Mouse (Mus musculus) frontal cortex, adult 2 months (tissue): ENCODE measurements around the gene Mrpl19. TPM values are rescaled to one million over a fixed set of nuclear protein-coding genes. Genes with fewer than 3 reads are reported as not detected.
A peak's percentile ranks its signal among the peaks of the same experiment; 100 is the strongest.

ENCODE experiments used
- DNase-seq, 2 experiments: peaks; one replicate each; pipeline ENCODE4 v3.0.0; 2022; ENCODE audit warnings: low spot score in 1 of 2; ENCODE audit errors: extremely low spot score in 1 of 2
- polyA plus RNA-seq: library from polyadenylated mRNA; depleted of rRNA; stranded (reverse); fragments of >200 nt; gene quantifications from 2 replicates; pipeline ENCODE4 v1.2.3, GENCODE M21; 2012; rRNA removed

The Mrpl19 gene
- 10.8 and 15.0 TPM in 2 replicates for polyA plus RNA-seq

DNA sequence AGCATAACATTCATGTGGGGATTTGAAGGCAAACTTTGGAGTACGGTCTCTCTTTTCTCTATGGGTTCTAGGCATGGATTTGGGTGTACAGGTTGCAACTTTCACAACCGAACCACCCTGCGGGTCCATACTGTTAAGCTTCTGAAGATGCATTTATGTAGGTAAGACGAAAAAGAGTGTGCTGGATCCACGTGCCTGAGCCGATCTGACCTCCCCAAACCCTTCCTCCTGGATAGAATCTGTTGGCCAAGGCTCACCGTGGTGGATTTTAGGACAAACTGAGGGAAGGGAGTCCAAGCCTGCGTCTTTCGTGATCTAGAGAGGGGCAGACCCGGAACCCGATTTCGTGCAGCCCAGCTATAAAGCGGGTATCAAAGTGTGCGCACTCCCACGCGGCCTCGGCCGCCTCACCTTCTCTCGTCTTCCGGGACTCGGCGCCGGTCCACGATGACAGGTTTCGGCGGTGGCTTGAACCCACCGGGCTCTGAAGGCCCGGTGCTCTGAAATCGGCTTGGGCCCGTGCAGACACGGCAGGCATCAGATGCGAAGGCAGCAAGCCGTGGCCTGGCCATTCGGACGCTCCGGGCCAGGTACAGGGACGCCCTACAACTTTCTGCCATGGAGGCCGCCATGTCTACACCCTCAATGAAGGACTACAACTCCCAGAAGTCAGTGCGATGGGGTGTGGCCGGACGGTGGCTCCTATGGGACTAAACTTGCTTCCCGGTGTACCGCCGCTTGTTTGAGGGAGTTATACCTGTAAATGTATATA, at the start of gene Mrpl19:
TSS of gene Mrpl19 (minus strand) at position 663 of the 772 bp plus-strand sequence.
- peak; percentile 86 to 97 for DNase-seq

DNA sequence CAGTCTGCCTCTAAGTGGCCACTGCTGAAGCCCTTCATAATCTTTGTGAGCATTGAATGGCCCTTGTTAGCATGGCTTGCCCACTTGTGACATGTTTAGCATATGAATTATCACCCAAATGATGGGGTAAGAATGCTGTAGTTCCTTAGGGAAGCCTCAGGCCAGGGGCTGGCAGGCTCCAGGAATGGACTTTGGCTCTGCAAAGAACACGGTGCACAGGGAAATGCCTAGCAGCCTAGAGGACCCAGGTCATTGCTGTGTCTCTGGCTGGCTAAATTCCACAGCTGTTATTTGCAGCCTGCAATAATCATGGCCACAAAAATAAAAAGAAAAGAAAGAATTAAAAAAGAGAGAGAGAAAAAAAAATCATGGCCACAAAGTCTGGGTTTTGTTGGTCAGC, 46.6 kb upstream of the Mrpl19 start:
- no peak for DNase-seq

DNA sequence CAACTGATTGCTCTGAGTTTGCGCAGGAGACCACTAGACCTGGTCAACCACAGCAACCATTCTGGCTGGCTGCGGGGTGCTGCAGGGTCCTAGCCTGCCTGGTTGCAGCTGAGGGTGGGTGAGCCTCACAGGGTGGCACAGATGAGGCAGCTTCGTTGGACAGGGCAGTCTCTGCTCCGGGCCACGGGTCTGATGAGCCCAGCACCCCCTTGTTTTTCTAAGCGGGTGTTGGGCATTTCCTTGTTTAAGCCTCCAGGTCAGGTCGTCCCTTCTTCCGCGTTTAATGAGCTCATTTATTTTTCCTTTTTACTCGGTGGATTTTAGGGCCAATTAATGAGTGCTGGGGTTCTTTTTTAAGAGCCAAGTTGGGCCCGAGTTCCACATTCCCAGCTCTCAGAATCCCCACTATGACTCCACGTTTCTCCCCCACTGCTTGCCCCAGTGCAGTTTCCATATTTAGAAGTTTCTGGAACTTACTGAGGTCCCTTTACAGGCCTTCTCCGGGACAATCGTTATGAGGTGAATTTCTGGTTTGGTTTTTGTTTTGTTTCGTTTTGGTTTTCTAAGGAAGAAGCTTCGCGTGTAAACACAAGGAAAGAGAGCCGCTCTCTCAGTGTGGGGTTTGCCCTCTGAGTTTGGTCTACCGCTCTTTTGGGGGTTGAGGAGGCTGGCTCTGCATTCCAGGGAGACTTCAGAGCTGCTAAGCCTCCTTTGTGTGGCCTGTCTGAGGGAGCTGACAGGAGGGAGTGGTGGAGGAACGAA, 24.5 kb upstream of the Mrpl19 start:
- DNase-seq: peak in 1 of 2 experiments; percentile 28

DNA sequence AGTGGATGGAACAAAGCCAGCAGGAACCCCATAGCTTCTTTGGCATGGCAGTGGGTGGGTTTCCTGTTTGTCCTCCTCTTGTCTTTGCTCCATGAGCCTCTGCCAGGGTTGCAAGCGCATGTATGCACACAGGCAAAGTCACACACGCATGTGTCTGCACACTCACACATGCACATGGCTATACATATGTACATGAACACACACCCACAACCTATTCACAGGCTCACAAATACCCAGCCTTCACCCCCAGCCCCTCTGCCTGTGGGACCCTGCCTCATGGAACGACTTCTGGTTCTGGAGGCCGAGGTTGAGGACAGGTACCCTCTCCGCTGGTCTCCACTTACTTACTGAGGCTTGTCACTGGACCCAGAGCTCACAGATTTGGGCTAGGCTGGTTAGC, 22.6 kb upstream of the Mrpl19 start:
- no peak for DNase-seq

DNA sequence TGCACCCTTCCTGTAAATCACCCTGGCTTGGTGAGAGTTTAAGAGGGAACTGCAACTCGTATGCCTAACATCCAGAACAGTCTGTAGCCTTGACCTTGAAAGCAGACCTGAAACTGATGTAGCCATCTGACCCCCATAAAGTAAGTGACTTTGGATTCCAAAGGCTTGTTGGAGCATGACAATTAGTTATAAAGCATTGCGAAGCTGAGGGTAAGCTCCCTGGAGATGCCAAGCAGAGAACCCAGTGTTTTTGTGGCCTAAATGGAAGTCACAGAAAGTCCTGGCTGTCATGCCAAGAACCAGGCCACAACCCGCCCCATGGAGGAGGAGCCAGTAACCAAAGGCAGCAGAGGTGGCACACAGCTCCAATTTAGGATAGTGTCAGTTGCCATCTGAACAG, 21.8 kb upstream of the Mrpl19 start:
- DNase-seq: peak; percentile 46 to 50

DNA sequence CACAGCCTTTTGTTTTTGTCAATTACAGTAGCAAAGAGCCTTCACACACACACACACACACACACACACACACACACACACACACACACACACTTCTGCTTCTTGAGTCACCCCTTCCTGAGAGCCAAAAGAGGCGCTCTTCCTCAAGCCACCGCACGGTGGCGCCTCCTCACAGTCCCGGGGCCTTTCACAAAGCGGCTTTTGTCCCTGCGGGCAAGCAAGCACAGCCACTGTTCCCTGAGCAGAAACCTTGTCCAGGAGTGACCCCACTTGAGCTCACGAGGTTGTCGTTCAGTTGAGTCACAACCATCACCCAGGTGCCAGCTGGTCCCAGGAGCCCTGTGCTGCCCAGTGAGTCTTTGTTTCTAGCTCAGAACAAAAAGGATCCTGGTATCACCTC, 21.3 kb upstream of the Mrpl19 start:
- peak; percentile 49 to 86 for DNase-seq

DNA sequence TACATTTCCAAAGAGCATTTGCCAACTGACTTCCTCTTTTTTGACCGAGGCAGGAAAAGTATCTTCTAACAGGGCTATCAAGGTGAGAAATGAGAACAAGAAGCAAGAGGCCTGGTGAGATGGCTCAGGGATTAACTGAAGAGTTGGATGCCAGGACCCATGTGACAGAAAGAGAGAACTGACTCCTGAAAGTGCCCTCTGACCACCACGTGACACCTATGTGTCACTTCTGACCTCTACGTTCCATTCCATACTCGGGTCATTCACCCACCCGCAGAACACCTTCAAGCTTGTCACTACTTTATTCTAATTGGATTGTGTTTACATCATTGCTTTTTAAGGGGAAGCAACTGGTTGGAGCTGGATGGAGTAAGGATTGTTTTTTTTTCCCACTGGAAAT, 20.8 kb upstream of the Mrpl19 start:
- DNase-seq: no peak

DNA sequence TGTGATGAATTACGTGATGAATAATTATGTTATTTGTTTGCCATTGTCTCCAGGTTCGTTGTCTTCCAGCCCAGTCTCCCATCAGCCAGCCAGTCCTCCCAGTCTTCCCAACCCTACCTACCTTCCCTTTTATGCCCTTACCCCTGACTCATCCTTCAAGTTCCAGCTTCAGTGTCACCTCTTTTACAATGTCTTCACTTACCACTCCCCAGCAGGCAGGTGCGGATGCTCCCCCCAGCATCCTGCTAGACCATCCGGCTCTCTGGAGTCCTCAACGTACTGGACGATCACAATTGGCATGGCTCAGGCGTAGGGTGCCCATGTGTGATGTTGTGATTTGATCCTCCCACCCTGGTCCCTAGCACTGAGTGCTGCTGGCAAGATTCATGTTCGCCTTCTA, 20.4 kb upstream of the Mrpl19 start:
- no peak for DNase-seq

DNA sequence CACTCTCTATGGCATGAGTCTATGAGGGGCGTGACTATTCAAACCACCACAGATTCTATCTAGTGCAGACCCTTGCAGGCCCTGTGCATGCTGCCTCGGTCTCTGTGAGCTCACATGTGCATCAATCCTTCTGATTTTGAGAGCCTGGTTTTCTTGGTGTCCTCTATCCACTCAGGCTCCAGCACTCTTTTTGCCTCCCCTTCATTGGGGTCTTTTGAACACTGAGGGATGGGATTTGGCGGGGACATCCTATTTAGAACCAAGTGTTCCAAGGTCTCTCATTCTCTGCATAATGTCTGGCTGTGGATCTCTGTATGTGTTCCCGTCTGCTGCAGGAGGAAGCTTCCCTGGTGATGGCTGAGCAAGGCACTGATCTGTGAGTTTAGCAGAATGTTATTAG, 13.5 kb upstream of the Mrpl19 start:
- DNase-seq: no peak

DNA sequence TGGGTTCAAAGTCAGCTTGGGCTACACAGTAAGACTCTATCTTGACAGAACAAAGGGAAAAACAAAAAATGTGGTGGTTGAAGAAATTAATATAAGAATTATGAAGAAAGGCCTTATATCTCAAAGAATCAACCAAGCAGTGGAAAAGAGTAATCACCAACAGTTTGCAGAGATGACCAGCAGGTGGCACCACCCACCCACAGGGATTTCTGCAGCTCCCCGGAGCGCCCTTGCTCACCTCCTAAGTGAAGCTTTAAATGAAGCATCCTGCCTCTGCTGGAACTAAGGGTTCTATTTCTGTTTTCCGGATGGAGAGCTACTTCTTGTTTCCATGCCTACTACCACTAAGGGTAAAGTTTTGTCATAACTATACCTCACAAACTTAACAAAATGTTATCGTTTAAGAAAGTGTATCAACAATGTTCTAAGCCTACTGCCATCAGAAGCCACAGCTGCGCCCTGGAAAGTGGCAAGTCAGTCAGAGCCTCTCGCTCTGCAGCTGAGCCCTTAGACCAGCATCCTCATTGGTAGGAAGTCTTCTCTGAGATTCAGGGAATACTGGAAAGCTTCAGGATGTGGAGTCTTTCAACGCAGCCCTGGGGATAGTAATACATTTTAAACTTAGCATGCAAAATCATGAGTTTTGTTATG, 10.3 kb upstream of the Mrpl19 start:
- DNase-seq: peak; percentile 35 to 93

DNA sequence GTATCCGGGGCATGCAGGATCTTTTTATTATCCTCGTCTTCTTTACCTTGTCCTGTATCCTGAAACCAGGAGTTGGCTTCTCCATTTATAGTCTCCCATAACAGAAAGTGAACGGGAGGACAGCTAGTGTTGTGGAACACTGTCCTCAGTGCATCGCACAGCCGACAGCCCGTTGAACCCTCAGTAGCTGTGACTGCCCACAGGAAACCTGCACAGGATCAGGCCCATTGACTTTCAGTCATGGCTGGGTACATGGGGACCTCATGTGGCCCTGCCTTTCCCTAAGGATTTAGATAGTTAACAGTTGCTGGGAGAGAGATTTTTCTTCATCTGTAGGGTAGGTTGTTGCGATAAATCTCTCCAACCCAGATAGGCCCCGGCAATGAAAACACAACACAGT, 6.8 kb upstream of the Mrpl19 start:
- DNase-seq: no peak

DNA sequence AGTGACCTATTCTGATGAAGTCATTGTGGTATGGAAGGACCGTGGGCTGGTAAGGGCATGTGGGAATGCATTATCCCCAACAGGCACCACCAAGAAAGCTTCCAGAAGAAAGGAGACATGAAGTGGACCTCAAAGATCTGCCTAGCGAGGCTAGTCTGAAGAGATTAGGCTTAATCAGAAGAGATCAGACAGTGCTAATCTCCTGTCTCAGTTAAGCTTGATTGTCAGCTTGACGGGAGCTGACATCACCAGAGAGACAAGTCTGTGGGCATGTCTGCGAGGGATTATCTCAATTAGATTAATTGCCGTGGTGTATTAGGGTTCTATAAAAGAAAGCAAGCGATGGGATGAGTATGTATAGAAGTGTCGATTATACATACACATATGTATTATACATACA, 5.4 kb upstream of the Mrpl19 start:
- DNase-seq: no peak

DNA sequence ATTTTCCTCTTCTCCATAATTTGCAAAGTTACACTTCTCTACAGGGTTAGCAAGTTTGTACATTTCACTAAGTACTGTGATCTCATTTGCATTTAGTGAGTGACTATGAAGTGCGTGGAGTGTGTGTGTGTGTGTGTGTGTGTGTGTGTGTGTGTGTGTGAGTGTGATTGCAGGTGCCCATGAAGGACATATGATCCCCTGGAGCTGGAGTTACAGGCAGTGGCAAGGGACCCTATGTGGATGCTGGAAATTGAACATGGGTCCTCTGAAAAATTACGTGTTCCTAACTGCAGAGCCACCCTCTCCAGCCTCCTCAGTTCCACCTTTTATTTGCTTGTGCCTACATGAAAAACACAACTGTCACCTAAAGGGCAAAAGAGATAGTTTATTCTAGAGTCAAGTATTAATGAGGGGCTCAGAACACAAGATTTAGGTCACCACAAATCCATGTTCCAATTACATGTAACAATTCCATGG, 348 bp upstream of the Mrpl19 start:
- DNase-seq: no peak

DNA sequence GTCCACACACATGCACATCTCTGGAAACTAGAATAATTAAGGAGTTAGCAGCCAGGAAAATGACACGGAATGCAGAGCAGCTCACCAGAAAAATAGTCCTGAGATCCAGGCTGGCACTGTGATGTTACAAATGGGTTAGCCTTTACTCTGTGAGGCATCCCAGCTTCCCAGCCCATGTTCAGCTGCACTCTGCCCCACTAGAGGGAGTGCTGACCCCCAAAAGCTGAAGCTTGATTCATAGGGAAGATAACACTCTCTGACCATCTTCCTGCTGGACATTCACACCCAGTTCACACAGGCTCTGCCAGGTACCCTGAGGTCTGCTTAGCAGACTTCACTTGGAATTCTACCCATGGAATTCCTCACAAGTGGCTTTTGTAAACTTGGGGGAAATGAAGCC, 5.5 kb downstream of the Mrpl19 start:
- DNase-seq: no peak

DNA sequence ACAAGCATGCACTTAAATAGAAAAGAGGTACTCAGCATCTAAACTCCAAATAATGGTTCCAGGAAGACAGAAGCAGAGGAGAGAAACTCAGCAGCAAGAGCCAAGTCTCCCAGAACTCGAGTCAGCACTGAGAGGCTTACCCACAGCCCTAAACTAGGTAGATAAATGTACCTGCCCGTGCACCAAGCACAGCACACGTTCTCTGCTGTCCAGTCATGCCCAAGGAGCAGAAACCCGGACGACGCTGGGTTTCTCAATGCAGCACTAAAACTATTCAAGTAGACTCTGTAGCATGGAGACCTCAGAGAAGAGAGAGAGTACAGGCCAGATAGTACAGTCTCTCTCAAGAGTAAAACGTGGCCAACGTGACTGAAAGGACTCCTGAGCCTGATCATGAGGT, 5.9 kb downstream of the Mrpl19 start:
- DNase-seq: no peak

DNA sequence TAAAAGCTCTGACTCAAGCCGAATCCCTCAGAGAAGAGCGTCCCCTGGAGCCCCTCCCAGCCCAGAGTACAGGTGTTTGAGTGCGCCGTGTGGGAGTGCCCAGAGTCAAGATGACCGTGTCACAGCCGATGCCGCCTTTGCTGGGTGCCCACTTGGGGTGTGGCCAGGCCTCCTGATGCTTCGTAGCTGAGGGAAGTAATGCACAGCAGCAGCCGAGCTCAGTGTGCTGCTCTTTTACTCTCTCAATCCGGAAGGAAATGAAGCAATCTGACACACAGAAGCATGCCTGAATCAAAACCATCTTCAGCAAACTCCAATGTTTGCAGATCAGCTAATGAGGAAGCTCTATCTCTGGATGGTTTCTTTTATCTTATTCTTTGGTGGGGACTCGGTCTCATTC, 7.8 kb downstream of the Mrpl19 start:
- DNase-seq: no peak

DNA sequence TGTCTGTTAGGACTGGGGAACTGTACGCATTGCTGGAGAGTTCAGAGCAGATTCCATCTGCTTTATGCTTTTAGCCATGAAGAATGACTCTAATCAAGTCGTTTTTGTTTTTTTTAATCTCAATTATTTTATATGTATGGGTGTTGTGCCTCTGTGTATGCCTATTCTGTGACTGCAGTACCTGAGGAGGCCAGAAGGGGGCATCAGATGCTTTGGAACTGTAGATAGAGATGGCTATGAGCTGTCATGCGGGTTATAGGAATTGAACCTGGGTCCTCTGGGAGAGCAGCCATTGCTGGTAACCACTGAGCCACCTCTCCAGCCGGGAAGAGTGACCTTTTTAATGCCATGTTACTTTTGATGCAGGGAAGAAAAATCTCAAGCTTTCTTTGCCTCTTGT, 9.4 kb downstream of the Mrpl19 start:
- peak in 1 of 2 experiments; percentile 15 for DNase-seq

DNA sequence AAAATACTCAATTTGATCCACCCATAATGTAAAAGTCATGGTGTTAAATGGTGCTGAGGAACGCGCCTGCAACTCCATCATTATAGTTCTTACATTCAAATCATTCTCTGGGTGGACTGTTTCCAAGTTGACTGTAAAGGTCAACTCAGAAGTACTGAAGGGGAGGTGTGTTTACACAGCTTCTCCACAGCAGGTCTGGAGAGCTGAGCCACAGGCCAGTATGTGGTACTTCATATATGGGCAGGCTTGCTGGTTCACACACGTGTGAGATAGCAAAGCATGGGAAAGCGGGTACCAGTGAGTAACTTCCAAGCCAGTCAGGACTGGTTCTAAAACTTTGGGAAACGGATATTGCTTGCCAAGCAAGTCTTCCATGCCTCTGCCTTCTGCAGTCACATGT, 10.6 kb downstream of the Mrpl19 start:
- no peak for DNase-seq

DNA sequence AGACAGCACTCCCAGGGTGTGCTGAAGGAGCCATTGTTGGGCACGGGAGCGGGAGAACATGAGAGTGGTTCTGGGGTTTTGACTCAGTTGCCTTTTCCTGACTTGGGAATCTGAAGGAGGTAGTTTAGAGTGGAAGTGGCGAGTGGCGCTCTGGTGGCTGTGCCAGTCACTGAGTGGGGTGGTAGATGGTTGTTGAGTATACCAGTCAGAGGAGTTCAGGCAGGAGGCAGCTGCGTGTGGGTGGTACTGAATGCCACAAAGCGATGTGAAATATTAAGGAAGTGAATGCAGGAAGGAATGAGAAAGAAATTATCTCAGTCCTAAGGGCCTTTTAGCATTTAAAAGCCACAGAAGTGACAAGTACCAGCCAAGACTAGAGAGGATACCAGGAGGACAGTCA, 18.9 kb downstream of the Mrpl19 start:
- peak in 1 of 2 experiments; percentile 19 for DNase-seq

DNA sequence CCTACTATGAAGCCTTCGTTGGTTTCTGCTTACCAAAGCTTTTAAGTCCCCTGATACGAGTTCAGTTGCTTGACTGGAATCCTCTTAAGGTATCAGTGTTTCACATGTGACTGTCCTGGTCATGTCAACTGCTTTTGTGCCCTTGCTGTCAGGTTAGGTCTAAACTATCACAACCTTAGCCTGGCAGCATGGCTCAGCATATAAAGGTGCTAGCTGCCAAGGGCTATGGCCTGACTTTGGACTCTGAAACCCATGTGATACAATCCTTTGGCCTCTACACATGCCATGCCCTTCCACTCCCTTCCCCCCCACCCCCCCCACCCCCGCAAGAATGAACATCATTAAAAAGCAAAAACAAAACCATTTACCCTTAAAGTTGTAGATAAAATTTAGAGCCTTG, 21.3 kb downstream of the Mrpl19 start:
- no peak for DNase-seq

DNA sequence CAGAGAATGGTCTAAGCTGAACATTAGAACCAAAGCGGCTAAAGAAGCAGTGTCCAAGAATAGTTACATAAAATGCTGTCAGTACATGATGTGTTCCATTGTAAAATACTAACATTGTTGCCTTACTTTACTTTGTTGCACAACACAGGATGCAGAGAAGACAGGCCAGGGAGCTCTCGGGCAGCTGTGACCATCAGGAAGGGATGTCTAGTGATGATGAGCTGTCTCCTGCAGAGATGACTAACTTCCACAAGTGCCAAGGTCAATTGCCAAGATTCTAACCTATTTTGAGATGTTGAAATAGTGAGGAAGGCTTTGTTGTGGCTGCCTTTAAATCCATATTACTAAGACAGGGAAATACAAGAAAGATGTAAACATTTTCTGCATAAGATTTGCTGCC, 22.5 kb downstream of the Mrpl19 start:
- no peak for DNase-seq
